Mouse (Mus musculus) induced T-regulatory cell, adult 2 months (primary cell): Measurements from ENCODE around the gene Abi1.
A peak's percentile ranks its signal among the peaks of the same experiment; 100 is the strongest.
"Not testable (repeated sequence)": the region's sequence is repeated elsewhere in the genome, so short reads cannot be mapped to it uniquely, and the experiment has no call there.

Experiments
- DNase-seq: peaks from one replicate; pipeline ENCODE4 v3.0.0-alpha.2; 2012; ENCODE audit warnings: low read depth

Abi1 gene

GRCm38 (mm10) chr2:23030631-23031030 lies 9.4 kb downstream of the Abi1 start:
- DNase-seq, result no peak

GRCm38 (mm10) chr2:23028826-23029225 lies 11.2 kb downstream of the Abi1 start:
- DNase-seq, result no peak

DNA sequence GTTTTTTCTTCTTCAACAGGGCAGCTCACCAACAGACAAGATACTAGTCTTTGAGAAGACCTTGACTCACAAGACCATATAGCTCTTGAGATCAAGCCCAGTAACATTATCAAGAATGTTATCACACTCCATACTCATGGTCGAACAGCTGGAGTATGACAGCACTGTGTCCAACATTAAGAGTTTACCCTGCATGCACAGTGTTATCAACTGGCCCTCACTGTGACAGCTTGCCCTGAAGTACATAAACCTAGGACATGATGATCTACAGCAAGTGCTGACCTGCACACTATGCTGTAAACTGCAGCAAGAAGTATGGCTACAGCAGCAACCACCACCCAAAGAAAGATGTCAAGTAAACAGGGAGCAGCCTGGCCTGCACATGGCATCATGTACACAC lies 13.7 kb downstream of the Abi1 start:
- DNase-seq, result no peak

GRCm38 (mm10) chr2:23023714-23024282 lies 16.2 kb downstream of the Abi1 start:
- no peak for DNase-seq

DNA sequence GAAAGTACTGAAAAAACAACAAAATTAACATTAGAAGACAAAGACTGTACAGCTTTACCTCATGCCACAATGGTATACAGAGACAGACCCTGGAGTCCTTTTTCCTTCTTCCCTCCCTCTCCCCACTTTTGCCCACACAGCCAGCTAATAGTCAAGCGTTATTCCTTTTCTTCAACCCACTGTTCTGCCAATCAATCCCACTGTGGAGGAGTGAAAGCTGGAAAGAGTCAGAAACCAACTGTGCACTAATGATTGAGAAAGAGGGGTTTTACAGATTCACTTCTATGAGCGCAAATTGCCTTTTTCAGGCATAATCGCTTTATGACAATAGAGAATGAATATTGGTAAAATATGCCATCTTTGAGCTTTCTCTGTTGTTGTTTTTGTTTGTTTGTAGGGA lies 17.0 kb downstream of the Abi1 start:
- no peak for DNase-seq

- DNase-seq, result no peak
These were observed 18.3 kb downstream of the Abi1 start for GRCm38 (mm10) chr2:23021721-23022120.

GRCm38 (mm10) chr2:23021320-23021719 lies 18.7 kb downstream of the Abi1 start:
- peak; percentile 52 for DNase-seq

DNA sequence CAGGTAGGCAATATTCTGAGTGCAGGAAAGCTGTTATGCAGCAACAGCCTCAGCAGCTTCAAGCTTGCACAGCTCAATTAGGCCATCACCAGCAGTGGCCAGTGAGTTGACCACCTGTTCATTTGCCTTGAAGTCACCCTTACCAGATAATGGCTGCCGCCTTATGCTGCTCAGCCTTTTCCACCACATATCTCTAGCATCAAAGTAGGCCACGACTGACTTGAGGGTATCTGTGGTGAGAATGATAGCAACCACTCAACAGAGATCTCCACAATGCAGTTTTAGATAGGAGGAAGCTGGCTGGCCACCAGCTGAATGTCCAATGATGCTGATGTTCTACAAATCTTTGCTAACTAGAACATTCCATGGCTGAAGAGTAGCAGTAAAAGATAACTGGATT lies 20.9 kb downstream of the Abi1 start:
- DNase-seq, result no peak

GRCm38 (mm10) chr2:23016121-23016520 lies 23.9 kb downstream of the Abi1 start:
- no peak for DNase-seq

DNA sequence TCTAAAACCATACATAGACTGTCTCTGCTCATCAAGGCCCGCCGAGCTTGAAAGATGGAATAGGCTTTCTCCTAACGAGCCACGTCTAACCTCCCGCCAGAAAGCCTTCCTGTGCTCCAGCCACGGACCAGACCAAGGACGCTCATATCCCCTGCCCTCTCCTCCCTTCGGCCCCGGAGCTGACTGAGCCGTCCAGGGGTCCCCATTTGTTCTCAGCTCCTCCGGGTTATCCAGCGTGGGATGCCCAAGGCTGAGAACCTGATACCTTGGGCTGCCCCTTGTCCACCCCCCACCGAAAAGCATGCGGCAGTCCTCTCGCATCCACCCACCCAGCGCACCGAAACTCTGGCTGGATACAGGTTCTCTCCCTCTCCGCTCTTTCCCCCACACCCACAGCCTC lies 24.7 kb downstream of the Abi1 start:
- no peak for DNase-seq

DNA sequence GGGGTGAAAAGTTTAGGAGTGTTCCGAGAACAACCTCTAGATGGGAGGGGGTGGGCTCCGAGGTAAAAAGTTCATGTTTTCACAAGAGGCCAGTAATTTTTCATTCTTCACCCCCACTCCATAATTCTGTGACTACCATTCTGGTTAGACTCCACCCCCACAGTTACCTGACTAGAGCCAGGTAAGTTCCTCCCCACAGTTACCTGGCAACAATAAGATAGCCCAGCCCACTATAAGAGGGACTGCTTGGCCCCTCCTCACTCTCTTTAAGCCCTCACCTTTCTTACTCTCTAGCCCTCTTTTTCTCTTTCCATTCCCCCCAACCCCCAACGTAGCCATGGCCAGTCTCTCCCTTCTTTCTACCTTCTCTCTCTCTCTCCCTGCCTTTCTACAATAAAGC lies 25.1 kb downstream of the Abi1 start:
- not testable (repeated sequence) for DNase-seq

DNA sequence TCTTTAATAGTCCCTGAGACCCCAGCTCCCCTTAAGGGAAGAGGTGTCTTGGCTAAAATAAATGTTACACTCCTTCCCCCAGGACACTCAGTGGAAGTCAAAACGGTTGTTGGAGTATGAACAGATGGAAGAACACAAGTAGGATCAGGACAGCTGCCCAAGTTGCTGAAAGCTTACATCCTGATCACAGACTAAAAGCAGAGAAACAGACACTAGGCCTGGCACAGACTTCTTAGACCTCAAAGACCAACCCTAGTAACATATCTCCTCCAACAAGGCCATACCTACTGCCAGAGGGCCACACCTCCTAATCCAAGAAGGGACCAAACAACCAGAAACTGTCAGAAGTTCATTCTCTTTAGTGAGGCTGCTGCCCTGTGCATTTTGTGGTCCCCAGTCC lies 31.8 kb downstream of the Abi1 start:
- no peak for DNase-seq

DNA sequence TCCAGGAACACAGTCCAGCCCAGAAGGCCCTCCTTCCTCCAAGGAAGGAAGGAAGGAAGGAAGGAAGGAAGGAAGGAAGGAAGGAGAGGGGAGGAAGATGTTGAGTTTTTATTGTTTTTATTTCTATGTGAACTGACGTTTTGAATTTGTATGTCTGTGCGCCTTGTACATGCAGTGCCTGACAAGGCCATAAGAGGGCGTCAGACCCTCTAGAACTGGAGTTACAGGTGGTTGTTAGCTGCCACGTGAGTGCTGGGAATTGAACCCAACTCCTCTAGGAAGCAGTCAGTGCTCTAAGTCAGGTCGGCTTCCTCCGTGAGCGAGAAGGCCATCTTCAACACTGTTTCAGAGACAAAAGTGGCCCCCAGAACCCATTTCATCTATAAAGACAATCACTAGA lies 32.5 kb downstream of the Abi1 start:
- DNase-seq, result peak; percentile 36

- DNase-seq, result no peak
These were observed 32.9 kb downstream of the Abi1 start for GRCm38 (mm10) chr2:23007149-23007548.

GRCm38 (mm10) chr2:23006219-23006618 lies 33.8 kb downstream of the Abi1 start:
- peak; percentile 72 for DNase-seq

- no peak for DNase-seq
These were observed 37.4 kb downstream of the Abi1 start for GRCm38 (mm10) chr2:23002637-23003036.

GRCm38 (mm10) chr2:22999620-23000019 lies 40.4 kb downstream of the Abi1 start:
- DNase-seq, result no peak

DNA sequence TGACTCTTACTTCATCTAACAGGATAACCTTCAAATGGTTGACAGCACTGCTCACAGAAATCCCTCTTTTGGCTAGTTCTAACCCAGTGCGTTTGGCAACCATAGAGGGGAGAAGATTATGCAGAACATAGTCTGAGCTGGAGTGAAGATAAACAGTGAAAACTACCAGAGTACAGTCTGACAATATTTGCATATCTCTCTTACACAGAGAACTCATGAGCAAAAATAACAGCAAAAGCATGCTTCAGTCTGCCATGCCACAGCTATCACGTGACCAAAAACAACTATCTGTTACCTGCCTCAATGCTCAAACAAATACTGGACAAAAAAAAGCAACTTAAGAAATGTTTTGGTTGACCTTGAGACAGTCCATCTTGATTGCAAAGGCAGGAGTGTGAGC lies 41.2 kb downstream of the Abi1 start:
- DNase-seq, result no peak

- no peak for DNase-seq
These were observed 42.0 kb downstream of the Abi1 start for GRCm38 (mm10) chr2:22998015-22998414.

DNA sequence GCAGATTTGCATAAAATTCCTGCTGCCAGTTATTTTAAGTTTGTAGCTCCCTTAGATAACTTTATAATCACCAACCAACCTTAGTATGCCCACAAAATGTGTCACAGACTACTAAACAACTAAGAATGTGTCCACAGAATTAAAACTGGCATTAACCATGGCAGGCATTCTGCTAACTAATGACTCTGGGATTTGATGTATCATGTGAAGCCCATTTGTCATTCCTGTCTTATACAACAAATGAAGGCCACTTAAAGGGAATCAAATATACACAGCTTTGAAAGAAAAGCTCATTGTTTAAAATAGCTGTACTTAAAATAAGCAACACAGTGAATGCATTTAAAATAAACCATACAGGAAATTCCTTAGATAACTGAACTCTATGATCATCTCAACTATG lies 44.0 kb downstream of the Abi1 start:
- DNase-seq, result no peak

- DNase-seq, result no peak
These were observed 53.9 kb downstream of the Abi1 start for GRCm38 (mm10) chr2:22985973-22986657.

DNA sequence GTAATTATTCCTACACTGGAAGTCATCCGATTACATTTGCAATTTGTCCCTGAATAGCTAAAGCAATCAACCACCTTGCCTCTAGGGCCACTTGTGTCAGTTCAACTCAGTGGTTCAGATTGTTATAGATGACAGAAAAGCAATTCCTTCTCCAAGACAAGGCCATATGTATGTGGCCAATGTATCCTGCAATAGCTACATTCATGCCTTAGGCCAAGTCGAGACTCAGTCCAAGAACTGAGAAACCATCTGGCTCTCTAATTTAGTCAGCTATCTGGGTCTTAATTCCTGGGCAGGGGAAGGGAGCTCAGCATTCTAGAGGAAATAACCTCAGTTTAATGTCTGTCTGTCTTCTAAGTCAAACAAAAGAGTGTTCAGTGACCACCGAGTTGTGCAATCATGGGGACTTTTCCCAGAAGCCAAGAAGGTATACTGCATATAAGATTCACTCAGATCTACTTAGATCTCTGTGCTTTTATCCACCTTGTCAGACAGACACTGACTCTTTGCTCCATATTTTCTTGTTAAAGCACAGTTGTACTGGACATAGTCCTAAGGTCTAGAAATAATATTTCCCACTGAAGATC lies 62.6 kb downstream of the Abi1 start:
- DNase-seq, result no peak

DNA sequence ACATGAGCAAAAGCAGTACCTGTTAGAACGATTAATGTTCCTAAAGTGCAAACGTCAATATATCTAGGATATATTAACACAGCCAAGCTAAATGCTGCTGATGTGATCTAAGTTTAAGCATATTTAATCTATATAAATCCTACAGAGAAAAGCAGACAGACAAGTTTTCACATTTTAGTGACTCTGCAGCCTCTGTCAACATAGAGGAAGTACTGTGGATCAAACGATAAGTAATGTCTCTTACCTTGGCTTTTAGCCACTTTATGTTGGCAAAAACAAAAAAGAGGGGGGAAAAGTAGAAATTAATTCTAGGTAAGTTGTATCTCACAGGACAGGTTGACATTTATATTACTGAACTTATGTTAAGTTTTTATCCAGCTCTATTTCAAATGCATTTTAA lies 77.1 kb downstream of the Abi1 start:
- DNase-seq, result no peak

DNA sequence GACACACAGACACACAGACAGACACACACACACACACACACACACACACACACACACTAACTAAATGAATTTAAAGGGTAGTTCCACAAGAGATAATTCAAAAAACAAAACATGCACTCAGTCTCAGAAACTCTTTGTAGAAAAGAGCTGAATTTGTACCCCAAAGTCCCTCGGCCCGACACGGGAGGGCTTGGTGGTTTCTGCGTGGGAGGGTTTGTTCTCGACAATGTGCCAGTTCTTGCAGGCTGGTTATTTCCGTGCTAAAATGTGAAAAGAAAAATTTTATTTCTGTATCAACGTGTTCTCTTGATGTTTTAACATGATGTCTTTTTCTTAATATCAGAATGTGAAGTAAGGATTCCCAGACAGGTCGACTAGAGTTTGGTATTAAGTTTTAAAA lies 77.8 kb downstream of the Abi1 start:
- DNase-seq, result peak; percentile 44
